Mouse (Mus musculus) hindbrain, postnatal 0 days (tissue): ENCODE measurements at regions not wholly inside any gene's neighbourhood (a gene's known extent, or its start where the extent isn't known, plus 50 kb on each side); places are given as distances from the start of the nearest gene placed in this dataset.
A peak's percentile ranks its signal among the peaks of the same experiment; 100 is the strongest.

Experiments used
- ATAC-seq: fragments of 200-750 bp; cut with Nextera tagmentation; 2 replicates; pipeline ENCODE4 v1.8.0; 2017; ENCODE audit warnings: mild to moderate bottlenecking, moderate TSS enrichment, moderate library complexity
- DNase-seq: peaks from one replicate; pipeline ENCODE4 v3.0.0-alpha.2; 2015; ENCODE audit warnings: low spot score
- H3K27ac ChIP-seq: fragments of 300-500 bp; sonication (generic); 2 replicates; pipeline ENCODE4 v1.5.1; 2014; ENCODE audit warnings: mild to moderate bottlenecking
- H3K27me3 ChIP-seq: fragments of 300-500 bp; sonication (generic); 2 replicates; pipeline ENCODE4 v1.6.1; 2014; ENCODE audit warnings: low read length, mixed read lengths; ENCODE audit not compliant: insufficient read depth
- H3K36me3 ChIP-seq: fragments of 300-500 bp; sonication (generic); 2 replicates; pipeline ENCODE4 v1.6.1; 2014; ENCODE audit warnings: low read length, mixed read lengths; ENCODE audit not compliant: insufficient read depth
- H3K4me1 ChIP-seq: fragments of 300-500 bp; sonication (generic); 2 replicates; pipeline ENCODE4 v1.6.1; 2014; ENCODE audit warnings: antibody characterized with exemption, low read length, mixed read lengths; ENCODE audit not compliant: insufficient read depth
- H3K4me2 ChIP-seq: fragments of 300-500 bp; sonication (generic); 2 replicates; pipeline ENCODE4 v1.6.1; 2014; ENCODE audit warnings: low read depth, mild to moderate bottlenecking, low read length, moderate library complexity, mixed read lengths
- H3K4me3 ChIP-seq: fragments of 300-500 bp; sonication (generic); 2 replicates; pipeline ENCODE4 v1.5.1; 2014; ENCODE audit warnings: low read length
- H3K9ac ChIP-seq: fragments of 300-500 bp; sonication (generic); replicated peaks from 2 replicates; pipeline ENCODE4 v1.6.1; 2014; ENCODE audit warnings: mild to moderate bottlenecking, low read length, moderate library complexity, mixed read lengths
- H3K9me3 ChIP-seq: fragments of 300-500 bp; sonication (generic); 2 replicates; pipeline ENCODE4 v1.6.1; 2016; ENCODE audit warnings: low read length, mixed read lengths
- CTCF ChIP-seq: IDR thresholded peaks from 2 replicates; pipeline ENCODE4 v1.5.1; 2016; ENCODE audit warnings: antibody characterized with exemption, control low read depth, low read depth
- WGBS: fragments of 180-500 bp; shearing (Covaris S2); extraction: QIAGEN DNeasy Blood & Tissue Kit; methylation state at CpG from one replicate; pipeline ENCODE4 v1.1.7; 2014; 5-methylcytosine and 5-hydroxymethylcytosine counted together

GRCm38 (mm10) chr2:129896696-129897095, 96.4 kb downstream of the Stk35 start:
- H3K27ac ChIP-seq = no peak overlapping the region
- H3K4me3 ChIP-seq = no peak overlapping the region
- H3K9ac ChIP-seq = no peak overlapping the region
- 51% methylated on average over 4 of the region's 4 CpGs for WGBS
- no peaks in the 10 kb centered on the region for H3K4me1 ChIP-seq
- H3K9me3 ChIP-seq = no peaks in the 10 kb centered on the region
- peak; percentile 47 for DNase-seq
- no peaks in the 10 kb centered on the region for H3K27me3 ChIP-seq
- H3K36me3 ChIP-seq = no peaks in the 10 kb centered on the region
- TF ChIP-seq CTCF = no peak
- ATAC-seq = no peak
- no peak overlapping the region for H3K4me2 ChIP-seq

- H3K4me3 ChIP-seq = no peak overlapping the region
- no peak for DNase-seq
- no peaks in the 10 kb centered on the region for H3K36me3 ChIP-seq
- H3K27me3 ChIP-seq = no peaks in the 10 kb centered on the region
- no peaks in the 10 kb centered on the region for H3K9me3 ChIP-seq
- no peaks in the 10 kb centered on the region; the same call in 1 of the 2 replicates for H3K4me1 ChIP-seq
- no peak for ATAC-seq
- no peak for TF ChIP-seq CTCF
- no peak overlapping the region for H3K9ac ChIP-seq
- H3K4me2 ChIP-seq = no peak overlapping the region
- WGBS = 81% methylated on average over 4 of the region's 4 CpGs
- H3K27ac ChIP-seq = no peak overlapping the region
These were observed 103.2 kb downstream of the Stk35 start for GRCm38 (mm10) chr2:129903383-129904135.

DNA sequence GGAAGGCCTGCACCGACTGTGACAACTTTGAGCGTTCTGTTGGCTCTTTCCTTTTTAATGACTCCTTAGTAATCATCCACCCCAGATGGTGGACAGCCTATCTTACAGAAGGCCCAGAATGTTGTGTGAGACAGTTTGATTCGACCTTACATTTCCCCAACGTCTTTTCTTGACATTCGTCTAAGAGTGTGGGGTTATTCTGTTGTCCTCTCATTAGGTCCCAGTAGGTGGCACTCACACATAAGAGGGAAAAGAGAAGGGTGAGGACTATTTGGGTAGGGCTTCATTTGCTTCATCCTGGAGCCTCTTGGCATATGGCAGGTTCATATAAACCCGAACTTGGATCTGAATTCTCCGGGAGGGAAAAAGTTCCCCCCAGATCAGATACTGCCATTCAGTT, 104.4 kb downstream of the Stk35 start:
- no peak overlapping the region for H3K27ac ChIP-seq
- no peaks in the 10 kb centered on the region; the same call in 1 of the 2 replicates for H3K4me1 ChIP-seq
- peak; percentile 79 for TF ChIP-seq CTCF
- H3K36me3 ChIP-seq = no peaks in the 10 kb centered on the region
- ATAC-seq (no peak), DNase-seq (peak; percentile 66)
- no peaks in the 10 kb centered on the region for H3K27me3 ChIP-seq
- WGBS = 36% methylated on average over 7 of the region's 7 CpGs
- no peak overlapping the region for H3K4me2 ChIP-seq
- H3K9ac ChIP-seq = no peak overlapping the region
- no peak overlapping the region for H3K4me3 ChIP-seq
- no peaks in the 10 kb centered on the region for H3K9me3 ChIP-seq

DNA sequence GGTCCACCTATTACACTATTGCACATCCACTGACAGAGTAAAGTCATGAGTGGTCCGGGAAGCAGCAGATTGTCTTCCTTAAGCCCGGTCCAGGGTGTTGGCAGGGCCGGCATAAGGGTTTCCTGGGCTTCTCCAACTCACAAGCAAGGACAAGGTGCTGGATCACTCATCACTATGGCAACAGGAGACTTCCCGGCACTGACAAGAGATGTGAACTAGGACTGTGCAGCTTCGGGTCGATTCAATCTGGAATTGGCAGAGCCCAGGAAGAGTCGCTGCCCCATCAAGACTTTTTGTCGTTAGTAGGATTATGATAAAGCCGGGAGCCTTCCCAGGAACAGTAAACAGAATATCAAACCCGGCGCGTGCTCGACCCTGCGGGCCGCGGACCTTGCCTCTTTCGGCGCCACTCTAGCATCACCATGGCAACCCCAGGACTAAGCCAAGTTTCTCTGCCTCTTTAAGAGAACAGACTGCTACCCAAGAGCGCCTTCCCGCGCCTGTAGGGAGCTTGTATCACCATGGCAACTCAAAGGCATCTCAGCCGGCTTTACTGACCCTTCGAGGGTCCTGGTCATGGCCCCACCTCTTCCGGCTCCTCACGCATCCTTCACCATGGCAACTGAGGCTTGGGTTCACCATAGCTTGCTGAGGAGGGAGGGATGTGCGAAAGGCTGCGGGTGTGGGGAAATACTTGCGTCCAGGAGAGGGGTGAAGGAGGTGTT, 103.3 kb upstream of the Tgm3 start:
- no peaks in the 10 kb centered on the region for H3K9me3 ChIP-seq
- under 1% methylated on average over 28 of the region's 28 CpGs for WGBS
- H3K4me1 ChIP-seq = no peaks in the 10 kb centered on the region; the same call in 1 of the 2 replicates
- TF ChIP-seq CTCF = no peak; the same call in 1 of the 2 replicates
- no peaks in the 10 kb centered on the region for H3K27me3 ChIP-seq
- ATAC-seq (peak; percentile 96), DNase-seq (peak; percentile 89)
- peak overlapping the region; percentile 39 for H3K4me3 ChIP-seq
- H3K9ac ChIP-seq = peak overlapping the region; percentile 19
- H3K36me3 ChIP-seq = no peaks in the 10 kb centered on the region
- peak overlapping the region; percentile 63 for H3K4me2 ChIP-seq
- H3K27ac ChIP-seq = peak overlapping the region; percentile 63

GRCm38 (mm10) chr2:129911203-129911921, 100.8 kb upstream of the Tgm3 start:
- Histone ChIP-seq H3K36me3 (no peaks in the 10 kb centered on the region), H3K4me1 (no peaks in the 10 kb centered on the region; the same call in 1 of the 2 replicates), H3K27me3 (no peaks in the 10 kb centered on the region), H3K4me3 (no peak overlapping the region), H3K9ac (no peak overlapping the region), H3K9me3 (no peaks in the 10 kb centered on the region), H3K4me2 (peak overlapping the region; percentile 17; the same call in 1 of the 2 replicates), H3K27ac (no peak overlapping the region)
- DNase-seq (peak; percentile 49), ATAC-seq (no peak)
- WGBS = 50% methylated on average over 19 of the region's 19 CpGs
- TF ChIP-seq CTCF = no peak

GRCm38 (mm10) chr2:129912556-129912955, 99.6 kb upstream of the Tgm3 start:
- Histone ChIP-seq H3K27ac (no peak overlapping the region), H3K4me2 (no peak overlapping the region), H3K27me3 (no peaks in the 10 kb centered on the region), H3K4me1 (no peaks in the 10 kb centered on the region; the same call in 1 of the 2 replicates), H3K9ac (no peak overlapping the region), H3K9me3 (no peaks in the 10 kb centered on the region), H3K36me3 (no peaks in the 10 kb centered on the region), H3K4me3 (no peak overlapping the region)
- WGBS = 66% methylated on average over 8 of the region's 8 CpGs
- no peak for DNase-seq
- no peak for ATAC-seq
- no peak for TF ChIP-seq CTCF
